Mouse (Mus musculus) testis, adult 2 months (tissue): ENCODE data around the gene Gm2a.

Experiments used
- CTCF ChIP-seq: fragments of 200-500 bp; IDR thresholded peaks from 2 replicates; pipeline ENCODE4 v1.5.1; 2012; ENCODE audit warnings: low read depth, mild to moderate bottlenecking, inconsistent platforms, low read length, moderate library complexity; ENCODE audit not compliant: control insufficient read depth, insufficient read depth, insufficient replicate concordance
- POLR2A ChIP-seq: fragments of 200-500 bp; IDR thresholded peaks from 2 replicates; pipeline ENCODE4 v1.6.1; 2012; ENCODE audit warnings: low read depth, mild to moderate bottlenecking, inconsistent platforms, low read length, moderate library complexity; ENCODE audit not compliant: control insufficient read depth

DNA sequence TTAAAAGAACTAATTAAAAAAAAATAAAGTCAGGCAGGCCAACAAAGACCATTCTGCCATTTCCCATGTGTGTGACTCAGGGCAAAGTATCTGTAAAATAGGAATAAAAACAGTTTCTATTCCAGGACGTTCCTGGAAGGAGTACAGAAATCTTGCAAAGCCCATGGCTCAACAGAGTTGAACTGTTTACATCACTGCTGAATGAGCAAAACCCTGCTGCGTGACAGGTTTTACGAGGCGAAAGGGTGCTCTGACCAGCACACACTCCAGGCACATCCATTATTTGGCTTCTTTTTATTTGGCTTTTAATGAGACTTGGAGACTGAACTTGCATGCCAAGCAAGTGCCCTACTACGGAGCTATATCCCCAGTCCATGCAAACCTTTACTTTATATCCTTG is 46.1 kb downstream of the Gm2a start:
- TF ChIP-seq POLR2A (no peak), CTCF (no peak)
